ENCODE assay signal across 8 mouse cellular contexts in genomic region chr2:158652985-158653384, GRCm38 (mm10). TPM values are rescaled to one million over a fixed set of nuclear protein-coding genes. Genes with fewer than 3 reads are reported as not detected.
DNase-seq lines count a peak whose midpoint lies in the region; ATAC-seq lines count a peak whose summit lies in the region.

No protein-coding gene starts in this region.

- 2% methylated on average over 4 of the region's 4 CpGs for WGBS in forebrain, embryonic 14.5 days
- WGBS in hindbrain, embryonic 11.5 days = 6% methylated on average over 4 of the region's 4 CpGs

- H3K4me2 ChIP-seq in forebrain, embryonic 14.5 days (ENCODE audit: low read length) = no peak overlapping the region
- H3K4me2 ChIP-seq in hindbrain, embryonic 11.5 days (replicated peaks; ENCODE audit: low read depth, low read length) = no peak overlapping the region

- H3K4me3 ChIP-seq in forebrain, embryonic 14.5 days (ENCODE audit: low read depth, low read length) = no peak overlapping the region
- H3K4me3 ChIP-seq in hindbrain, embryonic 11.5 days (ENCODE audit: low read depth, low read length) = no peak overlapping the region

- ATAC-seq in forebrain, embryonic 14.5 days = peak; percentile 57; the same call in 1 of the 2 replicates
- no peak for ATAC-seq in hindbrain, embryonic 11.5 days (ENCODE audit: low FRiP score)

- H3K27me3 ChIP-seq in forebrain, embryonic 14.5 days (replicated peaks; ENCODE audit: control insufficient read depth, insufficient read depth, low read length) = no peaks in the 10 kb centered on the region
- no peaks in the 10 kb centered on the region for H3K27me3 ChIP-seq in hindbrain, embryonic 11.5 days (ENCODE audit: control insufficient read depth, insufficient read depth, low read length)

- DNase-seq in MEL-GATA-1-ER (ENCODE audit: extremely low read depth, low read depth) = peak; percentile 31
- DNase-seq in cerebellum, adult 11 months = peak; percentile 50
- DNase-seq in forebrain, embryonic 14.5 days (ENCODE audit: low spot score) = peak; percentile 82
- peak; percentile 86 for DNase-seq in hindbrain, embryonic 11.5 days (ENCODE audit: low spot score)
- DNase-seq in layer of hippocampus, adult 9-10 months (ENCODE audit: low spot score) = peak; percentile 80
- DNase-seq in lung, postnatal 4 days = peak; percentile 64 to 80
- DNase-seq in retina, postnatal 7 days (ENCODE audit: low read depth, low spot score) = peak; percentile 65
- peak; percentile 90 for DNase-seq in thymus, postnatal 4 days

- H3K27ac ChIP-seq in forebrain, embryonic 14.5 days (ENCODE audit: low read depth, low read length) = no peak overlapping the region
- no peak overlapping the region for H3K27ac ChIP-seq in hindbrain, embryonic 11.5 days (ENCODE audit: low read depth, low read length)

- no peak overlapping the region for H3K9ac ChIP-seq in forebrain, embryonic 14.5 days (ENCODE audit: low read length)
- no peak overlapping the region for H3K9ac ChIP-seq in hindbrain, embryonic 11.5 days (ENCODE audit: low read depth, low read length)

- H3K36me3 ChIP-seq in forebrain, embryonic 14.5 days (ENCODE audit: control insufficient read depth, insufficient read depth, low read length) = no peaks in the 10 kb centered on the region
- no peaks in the 10 kb centered on the region for H3K36me3 ChIP-seq in hindbrain, embryonic 11.5 days (ENCODE audit: control insufficient read depth, insufficient read depth, low read length)

- no peaks in the 10 kb centered on the region for H3K4me1 ChIP-seq in forebrain, embryonic 14.5 days (ENCODE audit: control insufficient read depth, insufficient read depth, low read length)
- no peaks in the 10 kb centered on the region; the same call in 1 of the 2 replicates for H3K4me1 ChIP-seq in hindbrain, embryonic 11.5 days (replicated peaks; ENCODE audit: control insufficient read depth, insufficient read depth, low read length)

- H3K9me3 ChIP-seq in forebrain, embryonic 14.5 days (replicated peaks; ENCODE audit: control insufficient read depth, low read length) = no peaks in the 10 kb centered on the region
- no peaks in the 10 kb centered on the region for H3K9me3 ChIP-seq in hindbrain, embryonic 11.5 days (ENCODE audit: control insufficient read depth, low read length)

RNA-seq across cellular contexts. Expression of gene Ppp1r16b, which starts 12.2 kb away (rescaled TPM):
- 12.4 and 18.4 TPM in 2 replicates for polyA plus RNA-seq in forebrain, embryonic 14.5 days (2014; fragmentation: Nextera tagmentation; extraction: Ambion mirVana)
- polyA plus RNA-seq in hindbrain, embryonic 11.5 days (2014; fragmentation: Nextera tagmentation; extraction: Ambion mirVana) = 2.4 and 3.6 TPM in 2 replicates

RNA-seq across cellular contexts. Expression of gene Actr5, which starts 28.3 kb away (rescaled TPM):
- 10.4 and 12.8 TPM in 2 replicates for polyA plus RNA-seq in forebrain, embryonic 14.5 days (2014; fragmentation: Nextera tagmentation; extraction: Ambion mirVana)
- polyA plus RNA-seq in hindbrain, embryonic 11.5 days (2014; fragmentation: Nextera tagmentation; extraction: Ambion mirVana) = 13.7 and 16.7 TPM in 2 replicates

RNA-seq across cellular contexts. Expression of gene Slc32a1, which starts 42.4 kb away (rescaled TPM):
- polyA plus RNA-seq in forebrain, embryonic 14.5 days (2014; fragmentation: Nextera tagmentation; extraction: Ambion mirVana) = 4.6 and 6.4 TPM in 2 replicates
- 1.9 and 2.9 TPM in 2 replicates for polyA plus RNA-seq in hindbrain, embryonic 11.5 days (2014; fragmentation: Nextera tagmentation; extraction: Ambion mirVana)

Comparison
In these comparisons a context has a peak if more than half of its experiments do, and no peak if none do; other contexts are left out.
1. DNase-seq: peak in every context shown above with its lines; median percentile 90 in thymus, postnatal 4 days; 86 in hindbrain, embryonic 11.5 days; 82 in forebrain, embryonic 14.5 days; 80 in layer of hippocampus, adult 9-10 months; 72 in lung, postnatal 4 days; 65 in retina, postnatal 7 days; 50 in cerebellum, adult 11 months; 31 in MEL-GATA-1-ER.